Mouse (Mus musculus): Measurements from ENCODE around the gene Crocc. TPM values are rescaled to one million over a fixed set of nuclear protein-coding genes. Genes with fewer than 3 reads are reported as not detected.

The Crocc gene
- polyA plus RNA-seq, 1 experiment from 2014 or later = 10.8 TPM

DNA sequence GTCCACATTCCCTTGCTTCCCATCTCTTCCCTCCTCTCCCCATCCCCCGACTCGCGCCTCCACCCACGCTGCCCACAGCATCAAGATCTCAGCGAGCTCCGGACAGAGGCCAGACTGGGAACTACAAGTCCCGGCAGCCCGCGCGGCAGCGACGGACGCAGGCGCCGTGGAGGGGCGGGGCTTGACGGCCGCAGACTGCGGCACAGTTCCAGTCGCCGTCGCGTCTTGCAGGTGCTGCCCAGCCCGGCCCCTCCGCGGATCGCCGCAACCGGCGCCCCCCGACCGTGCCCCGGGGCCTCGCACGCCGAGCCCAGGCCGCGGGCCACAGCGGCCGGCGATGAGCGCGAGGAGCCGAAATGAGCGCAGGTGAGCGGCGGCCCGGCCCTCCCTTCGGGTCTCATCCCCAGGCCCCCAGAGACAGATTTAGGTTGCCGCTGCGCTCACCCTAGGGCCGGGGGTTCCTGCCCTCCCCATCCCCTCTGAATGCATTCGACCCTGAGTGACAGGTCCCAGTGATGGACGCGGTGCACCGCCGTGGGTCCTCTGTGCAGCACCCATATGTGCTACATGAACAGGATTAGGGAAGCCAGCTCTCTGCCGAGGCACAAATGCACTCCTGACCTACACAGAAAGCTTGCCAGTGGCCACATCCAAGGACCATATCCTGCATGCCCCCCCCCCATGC, 73.5 kb downstream of the Crocc start, which contains the start of gene Atp13a2:
TSS of gene Atp13a2 (plus strand) at position 163 of the 685 bp plus-strand sequence.
- Histone ChIP-seq H3K4me3 (peak within 1 kb of the TSS; percentile 74), H3K36me3 (peaks cover 14% of the 10 kb centered on the region; the same call in 1 of the 2 replicates), H3K9me3 (replicated peaks) (no peaks in the 10 kb centered on the region), H3K27ac (replicated peaks) (peak within 1 kb of the TSS; percentile 87), H3K27me3 (ENCODE audit: low read depth, poor library complexity, severe bottlenecking) (no peaks in the 10 kb centered on the region), H3K4me1 (peaks cover 63% of the 10 kb centered on the region)
- peak; percentile 87 for DNase-seq (ENCODE audit: low spot score)
- WGBS = under 1% methylated on average over 58 of the region's 58 CpGs

DNA sequence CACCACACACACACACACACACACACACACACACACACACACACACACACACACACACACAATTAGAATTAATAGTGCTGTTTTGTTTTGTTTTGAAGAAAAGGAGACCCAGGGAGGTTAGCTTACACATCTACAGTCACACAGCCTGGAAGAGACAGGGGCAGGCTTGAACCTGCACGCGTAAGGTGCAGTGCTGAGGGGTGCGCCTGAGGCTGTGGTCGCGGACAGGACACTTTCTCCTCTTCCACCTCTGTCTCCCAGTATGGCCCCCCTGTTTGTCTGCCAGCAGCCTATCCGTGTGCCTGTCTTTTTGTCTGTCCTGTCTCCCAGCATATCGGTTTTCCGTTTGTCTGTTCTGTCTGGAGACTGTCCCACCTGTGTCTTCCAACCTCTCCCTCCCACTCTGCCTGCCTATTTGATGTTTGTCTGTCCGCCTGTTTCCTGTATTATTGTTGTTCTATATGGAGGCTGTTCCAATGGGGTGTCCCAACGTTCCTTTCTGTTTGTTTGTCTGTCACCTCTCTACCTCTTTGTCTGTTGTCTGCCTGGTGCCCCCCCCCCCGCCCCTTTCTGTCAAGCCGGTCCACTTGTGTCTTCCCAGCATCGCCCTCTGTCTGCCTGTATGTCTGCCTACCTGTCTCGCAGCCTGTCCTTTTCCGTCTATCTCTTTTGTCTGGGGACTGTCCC, 74.2 kb downstream of the Crocc start:
- no peak for DNase-seq (ENCODE audit: low spot score)
- Histone ChIP-seq H3K4me1 (peaks cover 57% of the 10 kb centered on the region), H3K9me3 (replicated peaks) (peaks cover 6% of the 10 kb centered on the region; the same call in 1 of the 2 replicates), H3K4me3 (peak overlapping the region; percentile 74), H3K36me3 (peaks cover 10% of the 10 kb centered on the region; the same call in 1 of the 2 replicates), H3K27ac (replicated peaks) (peak overlapping the region; percentile 87), H3K27me3 (ENCODE audit: low read depth, poor library complexity, severe bottlenecking) (no peaks in the 10 kb centered on the region)
- WGBS = 36% methylated on average over 15 of the region's 15 CpGs

DNA sequence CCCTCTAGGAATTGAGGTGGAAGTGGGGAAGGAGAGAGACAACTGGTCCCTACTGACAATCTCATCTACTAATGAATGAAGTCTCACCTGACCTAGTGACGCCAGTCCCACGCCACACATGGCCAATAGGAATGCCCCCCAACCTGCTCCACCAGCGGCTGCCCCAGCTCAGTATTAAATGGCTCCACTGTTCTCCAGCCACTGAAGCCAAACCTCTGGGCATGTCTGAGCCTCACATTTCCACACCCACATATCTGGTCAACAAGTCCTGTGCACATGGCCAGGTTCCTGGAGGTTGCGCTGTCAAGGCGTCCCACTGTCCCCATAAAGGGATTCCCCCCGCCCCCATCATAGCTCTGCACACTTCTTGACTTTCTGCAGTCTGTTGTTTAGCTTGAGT, 75.8 kb downstream of the Crocc start:
- 93% methylated on average over 6 of the region's 6 CpGs for WGBS
- H3K27ac ChIP-seq (replicated peaks) = no peak overlapping the region
- H3K4me1 ChIP-seq = peaks cover 45% of the 10 kb centered on the region
- DNase-seq (ENCODE audit: low spot score) = no peak
- peaks cover 6% of the 10 kb centered on the region; the same call in 1 of the 2 replicates for H3K9me3 ChIP-seq (replicated peaks)
- H3K36me3 ChIP-seq = peaks cover 21% of the 10 kb centered on the region
- no peaks in the 10 kb centered on the region for H3K27me3 ChIP-seq (ENCODE audit: low read depth, poor library complexity, severe bottlenecking)
- H3K4me3 ChIP-seq = no peak overlapping the region

DNA sequence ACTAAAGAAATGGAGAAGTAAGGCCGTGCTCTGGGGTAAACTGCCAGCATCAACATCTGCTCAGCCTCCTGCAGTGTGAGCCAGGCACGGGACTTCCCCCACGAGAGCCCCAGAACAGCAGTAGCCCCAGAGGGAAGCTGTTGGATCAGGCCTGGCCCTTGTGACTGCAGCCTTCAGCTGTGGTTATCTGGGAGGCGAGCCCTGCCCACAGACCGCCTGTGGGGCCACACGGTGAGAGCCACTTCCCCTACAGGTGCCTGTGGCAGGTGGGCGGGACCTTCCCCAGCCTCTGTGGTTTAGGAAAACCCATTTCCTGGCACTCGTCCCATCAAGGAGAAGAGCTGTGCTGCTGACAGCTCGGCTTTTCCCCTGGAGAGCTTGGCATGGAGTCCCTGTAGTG, 76.9 kb downstream of the Crocc start:
- H3K9me3 ChIP-seq (replicated peaks) = peaks cover 6% of the 10 kb centered on the region; the same call in 1 of the 2 replicates
- H3K36me3 ChIP-seq = peaks cover 29% of the 10 kb centered on the region
- WGBS = 25% methylated on average over 9 of the region's 9 CpGs
- no peaks in the 10 kb centered on the region for H3K27me3 ChIP-seq (ENCODE audit: low read depth, poor library complexity, severe bottlenecking)
- DNase-seq (ENCODE audit: low spot score) = no peak
- no peak overlapping the region; the same call in 1 of the 2 replicates for H3K27ac ChIP-seq (replicated peaks)
- H3K4me3 ChIP-seq = no peak overlapping the region
- H3K4me1 ChIP-seq = peaks cover 34% of the 10 kb centered on the region

DNA sequence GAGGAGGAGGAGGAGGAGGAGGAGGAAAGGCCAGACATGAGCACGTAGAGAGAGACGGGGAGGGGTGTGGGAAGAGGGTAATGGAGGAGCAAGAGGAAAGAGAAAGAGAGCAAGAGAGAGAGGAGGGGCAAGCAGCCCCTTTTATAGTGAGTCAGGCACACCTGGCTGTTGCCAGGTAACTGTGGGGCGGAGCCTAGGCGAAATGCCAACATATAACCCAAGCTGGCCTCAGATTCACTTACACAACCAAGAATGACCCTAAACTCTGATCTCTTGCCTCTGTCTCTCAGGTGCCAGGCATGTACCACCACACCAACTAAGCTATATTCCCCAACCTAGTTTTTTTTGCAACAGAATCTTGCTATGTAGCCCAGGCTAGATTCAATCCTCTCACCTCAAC, 77.5 kb downstream of the Crocc start:
- no peak overlapping the region for H3K27ac ChIP-seq (replicated peaks)
- 71% methylated on average over 4 of the region's 4 CpGs for WGBS
- DNase-seq (ENCODE audit: low spot score) = no peak
- H3K36me3 ChIP-seq = peaks cover 35% of the 10 kb centered on the region
- no peaks in the 10 kb centered on the region for H3K27me3 ChIP-seq (ENCODE audit: low read depth, poor library complexity, severe bottlenecking)
- H3K4me1 ChIP-seq = peaks cover 28% of the 10 kb centered on the region
- H3K9me3 ChIP-seq (replicated peaks) = peaks cover 6% of the 10 kb centered on the region; the same call in 1 of the 2 replicates
- H3K4me3 ChIP-seq = no peak overlapping the region

DNA sequence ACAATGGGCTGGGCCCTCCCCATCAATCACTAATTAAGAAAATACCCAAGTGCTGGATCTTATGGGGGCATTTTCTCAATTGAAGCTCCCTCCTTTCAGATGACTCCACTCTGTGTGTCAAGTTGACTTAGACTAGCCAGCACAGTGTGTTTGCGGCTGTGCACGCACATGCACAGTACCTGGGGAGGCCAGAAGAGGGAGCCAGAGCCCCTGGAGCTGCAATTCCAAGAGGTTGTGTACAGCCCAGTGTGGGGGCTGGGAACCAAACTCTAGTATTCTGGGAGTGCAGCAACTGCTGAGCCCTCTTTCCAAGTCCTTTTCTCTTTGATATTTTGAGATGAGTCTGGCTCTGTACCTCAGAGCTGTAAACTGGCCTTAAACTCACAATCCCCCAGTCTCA, 78.7 kb downstream of the Crocc start:
- no peak for DNase-seq (ENCODE audit: low spot score)

DNA sequence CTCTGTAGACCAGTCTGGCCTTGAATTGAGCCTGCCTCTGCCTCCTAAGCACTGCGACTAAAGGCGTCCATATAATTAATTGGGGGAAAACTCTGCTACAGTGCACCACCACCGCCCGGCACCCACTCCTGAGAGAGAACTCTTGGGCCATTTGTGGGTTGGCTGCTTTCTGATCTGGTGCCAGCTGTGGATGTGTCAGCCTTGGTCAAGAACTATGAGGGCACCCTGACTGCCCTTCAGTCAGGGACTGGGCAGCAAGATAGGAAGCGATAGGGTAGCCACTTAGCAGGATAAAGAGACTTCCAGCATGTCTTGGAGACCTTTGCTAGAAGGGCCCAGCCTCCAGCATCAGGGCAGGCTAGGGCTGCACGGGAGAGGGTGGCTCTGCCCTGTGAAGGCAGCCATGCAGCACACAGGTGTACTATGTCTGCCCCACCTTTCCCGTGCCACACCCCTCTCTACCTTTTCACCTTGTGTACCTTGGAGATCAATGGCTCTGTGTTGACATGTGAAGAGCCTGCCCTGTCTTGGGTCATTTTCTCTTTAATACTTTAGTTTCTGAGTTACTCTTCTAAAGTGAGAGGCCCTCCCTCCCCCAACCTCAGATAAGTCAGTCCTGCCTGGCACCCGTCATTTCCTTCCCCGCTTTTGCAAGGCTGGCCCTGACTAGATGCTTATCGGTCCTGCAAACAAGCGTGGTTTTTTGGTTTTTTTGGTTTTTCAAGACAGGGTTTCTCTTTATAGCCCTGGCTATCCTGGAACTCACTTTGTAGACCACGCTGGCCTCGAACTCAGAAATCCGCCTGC, 82.3 kb downstream of the Crocc start:
- 92% methylated on average over 14 of the region's 14 CpGs for WGBS
- DNase-seq (ENCODE audit: low spot score) = no peak
- peaks cover 6% of the 10 kb centered on the region; the same call in 1 of the 2 replicates for H3K9me3 ChIP-seq (replicated peaks)
- peaks cover 83% of the 10 kb centered on the region for H3K36me3 ChIP-seq
- peaks cover 1% of the 10 kb centered on the region; the same call in 1 of the 2 replicates for H3K4me1 ChIP-seq
- no peaks in the 10 kb centered on the region for H3K27me3 ChIP-seq (ENCODE audit: low read depth, poor library complexity, severe bottlenecking)
- no peak overlapping the region for H3K4me3 ChIP-seq
- no peak overlapping the region for H3K27ac ChIP-seq (replicated peaks)

More for the DNA sequence above, 78.7 kb downstream of the Crocc start:
- peaks cover 47% of the 10 kb centered on the region for H3K36me3 ChIP-seq
- H3K9me3 ChIP-seq (replicated peaks) = peaks cover 6% of the 10 kb centered on the region; the same call in 1 of the 2 replicates
- peaks cover 16% of the 10 kb centered on the region for H3K4me1 ChIP-seq
- no peaks in the 10 kb centered on the region for H3K27me3 ChIP-seq (ENCODE audit: low read depth, poor library complexity, severe bottlenecking)
- no peak overlapping the region for H3K27ac ChIP-seq (replicated peaks)
- H3K4me3 ChIP-seq = no peak overlapping the region
- WGBS = 93% methylated on average over 2 of the region's 2 CpGs

DNA sequence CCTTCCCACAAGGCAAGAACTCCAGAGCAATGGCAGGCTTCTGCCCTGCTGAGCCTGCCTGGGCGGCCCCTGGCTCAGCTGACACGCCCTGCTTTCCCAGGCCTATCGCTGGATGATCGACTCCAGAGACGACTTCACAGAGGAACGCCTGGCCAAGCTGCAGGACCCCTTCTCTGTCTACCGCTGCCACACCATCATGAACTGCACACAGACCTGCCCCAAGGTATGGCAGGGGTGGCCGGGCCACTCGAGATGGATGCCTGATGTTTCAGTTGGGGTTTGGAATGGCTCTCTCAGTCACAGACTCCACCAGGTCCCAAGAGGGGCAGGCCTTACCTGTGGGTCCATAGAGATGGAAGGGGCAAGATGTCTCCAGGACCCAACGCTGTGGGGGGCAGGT, 83.1 kb downstream of the Crocc start:
- H3K9me3 ChIP-seq (replicated peaks) = peaks cover 6% of the 10 kb centered on the region; the same call in 1 of the 2 replicates
- no peak overlapping the region for H3K27ac ChIP-seq (replicated peaks)
- H3K36me3 ChIP-seq = peaks cover 91% of the 10 kb centered on the region
- no peak for DNase-seq (ENCODE audit: low spot score)
- no peaks in the 10 kb centered on the region for H3K4me1 ChIP-seq
- H3K27me3 ChIP-seq (ENCODE audit: low read depth, poor library complexity, severe bottlenecking) = no peaks in the 10 kb centered on the region
- no peak overlapping the region for H3K4me3 ChIP-seq
- WGBS = 88% methylated on average over 10 of the region's 10 CpGs

DNA sequence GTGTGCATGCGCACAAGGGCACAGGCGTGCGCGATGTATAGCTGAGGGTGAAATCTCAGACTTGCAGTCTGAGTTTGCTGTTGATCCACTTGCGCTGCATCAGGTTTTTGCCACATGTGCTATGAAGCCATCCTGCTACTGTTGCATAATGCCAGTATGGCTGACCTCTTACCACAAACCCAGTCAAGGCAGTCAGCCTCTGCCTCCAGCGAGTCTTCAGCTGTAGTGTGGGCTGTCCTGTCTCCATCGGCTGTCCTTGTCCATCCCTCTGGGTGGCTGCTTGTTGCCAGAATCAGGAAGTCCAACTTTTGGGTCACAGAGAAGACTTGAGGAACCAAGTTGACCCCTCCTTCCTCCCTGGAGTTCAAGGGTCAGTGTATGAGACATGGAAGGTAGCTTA, 85.0 kb downstream of the Crocc start:
- H3K27me3 ChIP-seq (ENCODE audit: low read depth, poor library complexity, severe bottlenecking) = no peaks in the 10 kb centered on the region
- no peak overlapping the region for H3K4me3 ChIP-seq
- H3K27ac ChIP-seq (replicated peaks) = no peak overlapping the region
- no peak for DNase-seq (ENCODE audit: low spot score)
- H3K36me3 ChIP-seq = peaks cover 100% of the 10 kb centered on the region
- H3K4me1 ChIP-seq = no peaks in the 10 kb centered on the region
- WGBS = 97% methylated on average over 7 of the region's 7 CpGs
- no peaks in the 10 kb centered on the region for H3K9me3 ChIP-seq (replicated peaks)

DNA sequence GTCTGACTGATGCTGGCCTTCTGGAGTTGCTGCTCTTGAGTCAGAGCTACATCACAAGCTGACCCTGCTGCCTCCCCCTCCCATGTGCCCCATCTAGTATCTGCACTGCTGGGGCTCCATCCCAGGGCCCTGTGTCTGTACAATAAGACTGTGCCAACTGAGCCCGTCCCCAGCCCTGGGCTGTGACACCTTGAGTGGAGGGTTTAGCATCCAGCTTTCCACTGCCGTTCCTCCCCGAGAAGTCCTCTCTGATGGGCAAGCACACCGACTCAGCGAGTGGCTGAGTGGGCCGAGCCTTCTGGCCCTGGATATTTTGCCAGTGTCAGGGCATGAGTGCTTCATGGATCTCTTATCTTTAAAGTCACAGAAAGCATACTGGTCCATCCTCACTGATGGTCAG, 85.9 kb downstream of the Crocc start:
- Histone ChIP-seq H3K4me3 (no peak overlapping the region), H3K27ac (replicated peaks) (no peak overlapping the region), H3K27me3 (ENCODE audit: low read depth, poor library complexity, severe bottlenecking) (no peaks in the 10 kb centered on the region), H3K4me1 (no peaks in the 10 kb centered on the region), H3K36me3 (peaks cover 100% of the 10 kb centered on the region), H3K9me3 (replicated peaks) (no peaks in the 10 kb centered on the region)
- DNase-seq (ENCODE audit: low spot score) = no peak
- WGBS = 96% methylated on average over 6 of the region's 6 CpGs

DNA sequence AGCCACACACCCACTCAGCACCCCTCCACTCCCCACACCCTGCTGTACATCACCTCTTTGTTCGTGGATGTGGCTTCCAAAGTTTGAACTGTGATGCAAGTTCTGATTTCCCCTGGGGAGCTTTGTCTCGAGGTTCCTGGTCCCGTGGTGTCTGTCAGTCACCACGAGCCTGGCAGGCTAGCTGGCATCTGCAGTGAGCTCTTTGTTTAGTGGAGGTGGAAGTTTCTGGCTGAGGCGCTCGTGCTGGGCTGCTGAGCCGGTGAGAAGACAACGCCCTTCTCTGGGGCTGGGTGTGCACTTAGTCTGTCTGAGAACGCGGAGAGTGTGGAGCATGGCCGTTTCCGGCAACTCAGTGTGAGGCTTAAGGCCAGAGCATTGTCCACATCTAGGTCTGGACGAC, 88.7 kb downstream of the Crocc start:
- H3K36me3 ChIP-seq = peaks cover 99% of the 10 kb centered on the region
- H3K4me1 ChIP-seq = no peaks in the 10 kb centered on the region
- no peak for DNase-seq (ENCODE audit: low spot score)
- H3K4me3 ChIP-seq = no peak overlapping the region
- no peak overlapping the region for H3K27ac ChIP-seq (replicated peaks)
- WGBS = 90% methylated on average over 13 of the region's 13 CpGs
- H3K9me3 ChIP-seq (replicated peaks) = no peaks in the 10 kb centered on the region
- H3K27me3 ChIP-seq (ENCODE audit: low read depth, poor library complexity, severe bottlenecking) = no peaks in the 10 kb centered on the region

DNA sequence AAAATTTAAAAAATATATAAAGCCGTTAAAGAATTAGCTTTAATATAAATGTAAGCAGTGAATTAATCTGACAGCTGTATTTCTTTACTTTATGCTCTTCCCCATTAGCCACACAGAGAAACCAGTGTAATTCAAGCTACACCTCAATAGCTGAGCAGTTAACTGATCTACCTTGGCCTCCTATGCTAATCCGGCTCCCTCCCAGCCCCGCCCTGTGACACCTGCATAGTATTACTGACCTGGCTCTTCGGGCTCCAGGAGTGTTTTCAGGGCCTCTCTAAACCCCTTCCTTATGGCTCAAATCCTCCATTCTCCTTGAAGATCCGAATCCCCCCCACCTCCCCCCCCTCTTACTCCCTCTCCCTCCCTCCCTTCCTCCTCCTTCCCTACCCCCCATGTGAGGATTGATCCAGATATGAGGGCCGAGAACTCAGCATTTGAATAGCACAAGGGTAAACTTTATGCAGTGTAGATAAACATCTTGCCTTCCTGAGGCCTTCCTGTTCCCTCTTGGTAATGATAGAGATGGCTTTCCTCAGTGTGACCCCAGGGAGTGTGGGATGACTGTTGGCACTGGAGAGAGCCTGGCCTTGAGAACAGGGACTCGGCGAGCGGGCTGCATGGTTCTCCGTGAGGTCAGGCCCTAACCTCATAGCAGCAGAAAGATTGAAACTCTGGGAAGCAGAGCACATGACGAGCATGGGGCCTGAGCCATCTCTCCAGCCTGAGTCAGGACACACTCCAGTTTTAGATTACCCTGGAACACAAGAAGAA, 92.8 kb downstream of the Crocc start:
- peaks cover 70% of the 10 kb centered on the region for H3K36me3 ChIP-seq
- 90% methylated on average over 11 of the region's 11 CpGs for WGBS

More for the DNA sequence above, 92.8 kb downstream of the Crocc start:
- H3K9me3 ChIP-seq (replicated peaks) = no peaks in the 10 kb centered on the region
- no peak overlapping the region for H3K27ac ChIP-seq (replicated peaks)
- DNase-seq (ENCODE audit: low spot score) = no peak
- no peak overlapping the region for H3K4me3 ChIP-seq
- peaks cover 15% of the 10 kb centered on the region for H3K4me1 ChIP-seq
- no peaks in the 10 kb centered on the region for H3K27me3 ChIP-seq (ENCODE audit: low read depth, poor library complexity, severe bottlenecking)
